Mouse (Mus musculus): Measurements from ENCODE around the gene Dync1i1. TPM values are rescaled to one million over a fixed set of nuclear protein-coding genes. Genes with fewer than 3 reads are reported as not detected.
A peak's percentile ranks its signal among the peaks of the same experiment; 100 is the strongest.

Dync1i1 gene
- total and polyA plus RNA-seq, 2 experiments from 2014 or later, result 0.96 to 2.2 TPM

GRCm38 (mm10) chr6:5960728-5961127 is 235.3 kb downstream of the Dync1i1 start:
- no peak for TF ChIP-seq CTCF (IDR thresholded peaks at IDR 0.05; ENCODE audit: low read depth)
- TF ChIP-seq EP300 (IDR thresholded peaks at IDR 0.05; ENCODE audit: low read depth), result no peak
- no peak overlapping the region for H3K4me2 ChIP-seq (ENCODE audit: low read depth, low read length)
- no peaks in the 10 kb centered on the region for H3K27me3 ChIP-seq (ENCODE audit: control insufficient read depth, insufficient read depth, low read length)
- no peak for DNase-seq (ENCODE audit: low spot score)
- no peaks in the 10 kb centered on the region for H3K9me3 ChIP-seq (replicated peaks; ENCODE audit: control insufficient read depth, low read length)
- H3K4me1 ChIP-seq (ENCODE audit: control insufficient read depth, insufficient read depth), result no peaks in the 10 kb centered on the region
- no peak overlapping the region for H3K27ac ChIP-seq (ENCODE audit: low read depth)
- WGBS, result 82% methylated on average over 4 of the region's 4 CpGs
- no peak overlapping the region for H3K9ac ChIP-seq (replicated peaks; ENCODE audit: low read depth, low read length)
- no peak overlapping the region for H3K4me3 ChIP-seq (ENCODE audit: low read depth, low read length)
- no peaks in the 10 kb centered on the region for H3K36me3 ChIP-seq (replicated peaks; ENCODE audit: control insufficient read depth, insufficient read depth, low read length)
- ATAC-seq (ENCODE audit: insufficient read depth, low read depth), result no peak

- Histone ChIP-seq H3K27ac (ENCODE audit: low read depth) (no peak overlapping the region), H3K9me3 (replicated peaks; ENCODE audit: control insufficient read depth, low read length) (no peaks in the 10 kb centered on the region), H3K9ac (replicated peaks; ENCODE audit: low read depth, low read length) (no peak overlapping the region), H3K4me1 (ENCODE audit: control insufficient read depth, insufficient read depth) (no peaks in the 10 kb centered on the region), H3K4me3 (ENCODE audit: low read depth, low read length) (no peak overlapping the region), H3K36me3 (replicated peaks; ENCODE audit: control insufficient read depth, insufficient read depth, low read length) (no peaks in the 10 kb centered on the region), H3K4me2 (ENCODE audit: low read depth, low read length) (no peak overlapping the region), H3K27me3 (ENCODE audit: control insufficient read depth, insufficient read depth, low read length) (no peaks in the 10 kb centered on the region)
- ATAC-seq (ENCODE audit: insufficient read depth, low read depth), result no peak
- WGBS, result 81% methylated on average over 3 of the region's 3 CpGs
- TF ChIP-seq EP300 (IDR thresholded peaks at IDR 0.05; ENCODE audit: low read depth) (no peak), CTCF (IDR thresholded peaks at IDR 0.05; ENCODE audit: low read depth) (no peak)
- DNase-seq (ENCODE audit: low spot score), result no peak
Observed at GRCm38 (mm10) chr6:5961960-5962359, 236.5 kb downstream of the Dync1i1 start.

GRCm38 (mm10) chr6:5966376-5966775 is 240.9 kb downstream of the Dync1i1 start:
- no peaks in the 10 kb centered on the region for H3K27me3 ChIP-seq (ENCODE audit: control insufficient read depth, insufficient read depth, low read length)
- DNase-seq (ENCODE audit: low spot score) (no peak), ATAC-seq (ENCODE audit: insufficient read depth, low read depth) (no peak)
- H3K4me1 ChIP-seq (ENCODE audit: control insufficient read depth, insufficient read depth), result peaks cover 9% of the 10 kb centered on the region; the same call in 1 of the 2 replicates
- H3K9ac ChIP-seq (replicated peaks; ENCODE audit: low read depth, low read length), result no peak overlapping the region
- no peak overlapping the region for H3K4me2 ChIP-seq (ENCODE audit: low read depth, low read length)
- H3K4me3 ChIP-seq (ENCODE audit: low read depth, low read length), result no peak overlapping the region
- TF ChIP-seq CTCF (IDR thresholded peaks at IDR 0.05; ENCODE audit: low read depth), result no peak
- no peak for TF ChIP-seq EP300 (IDR thresholded peaks at IDR 0.05; ENCODE audit: low read depth)
- H3K36me3 ChIP-seq (replicated peaks; ENCODE audit: control insufficient read depth, insufficient read depth, low read length), result no peaks in the 10 kb centered on the region
- no peaks in the 10 kb centered on the region for H3K9me3 ChIP-seq (replicated peaks; ENCODE audit: control insufficient read depth, low read length)
- H3K27ac ChIP-seq (ENCODE audit: low read depth), result no peak overlapping the region
- 91% methylated on average over 7 of the region's 7 CpGs for WGBS

- Histone ChIP-seq H3K4me3 (ENCODE audit: low read depth, low read length) (no peak overlapping the region), H3K4me2 (ENCODE audit: low read depth, low read length) (no peak overlapping the region), H3K9me3 (replicated peaks; ENCODE audit: control insufficient read depth, low read length) (no peaks in the 10 kb centered on the region), H3K36me3 (replicated peaks; ENCODE audit: control insufficient read depth, insufficient read depth, low read length) (no peaks in the 10 kb centered on the region), H3K4me1 (ENCODE audit: control insufficient read depth, insufficient read depth) (peaks cover 9% of the 10 kb centered on the region; the same call in 1 of the 2 replicates), H3K9ac (replicated peaks; ENCODE audit: low read depth, low read length) (no peak overlapping the region), H3K27ac (ENCODE audit: low read depth) (no peak overlapping the region), H3K27me3 (ENCODE audit: control insufficient read depth, insufficient read depth, low read length) (no peaks in the 10 kb centered on the region)
- DNase-seq (ENCODE audit: low spot score) (no peak), ATAC-seq (ENCODE audit: insufficient read depth, low read depth) (no peak)
- no peak for TF ChIP-seq EP300 (IDR thresholded peaks at IDR 0.05; ENCODE audit: low read depth)
- 86% methylated on average over 8 of the region's 8 CpGs for WGBS
Observed at GRCm38 (mm10) chr6:5966806-5967445, 241.5 kb downstream of the Dync1i1 start.

GRCm38 (mm10) chr6:5967545-5967944 is 242.1 kb downstream of the Dync1i1 start:
- no peak for DNase-seq (ENCODE audit: low spot score)
- no peak for ATAC-seq (ENCODE audit: insufficient read depth, low read depth)
- H3K4me1 ChIP-seq (ENCODE audit: control insufficient read depth, insufficient read depth), result peaks cover 9% of the 10 kb centered on the region; the same call in 1 of the 2 replicates
- no peak overlapping the region for H3K9ac ChIP-seq (replicated peaks; ENCODE audit: low read depth, low read length)
- H3K27me3 ChIP-seq (ENCODE audit: control insufficient read depth, insufficient read depth, low read length), result no peaks in the 10 kb centered on the region
- no peaks in the 10 kb centered on the region for H3K9me3 ChIP-seq (replicated peaks; ENCODE audit: control insufficient read depth, low read length)
- H3K36me3 ChIP-seq (replicated peaks; ENCODE audit: control insufficient read depth, insufficient read depth, low read length), result no peaks in the 10 kb centered on the region
- H3K4me2 ChIP-seq (ENCODE audit: low read depth, low read length), result no peak overlapping the region
- no peak overlapping the region for H3K4me3 ChIP-seq (ENCODE audit: low read depth, low read length)
- 73% methylated on average over 4 of the region's 4 CpGs for WGBS
- no peak for TF ChIP-seq EP300 (IDR thresholded peaks at IDR 0.05; ENCODE audit: low read depth)
- no peak for TF ChIP-seq CTCF (IDR thresholded peaks at IDR 0.05; ENCODE audit: low read depth)
- no peak overlapping the region for H3K27ac ChIP-seq (ENCODE audit: low read depth)

GRCm38 (mm10) chr6:5969613-5970012 is 244.2 kb downstream of the Dync1i1 start:
- H3K9me3 ChIP-seq (replicated peaks; ENCODE audit: control insufficient read depth, low read length), result no peaks in the 10 kb centered on the region
- DNase-seq (ENCODE audit: low spot score) (no peak), ATAC-seq (ENCODE audit: insufficient read depth, low read depth) (peak; percentile 63)
- H3K4me3 ChIP-seq (ENCODE audit: low read depth, low read length), result no peak overlapping the region
- H3K4me2 ChIP-seq (ENCODE audit: low read depth, low read length), result no peak overlapping the region
- peaks cover 9% of the 10 kb centered on the region; the same call in 1 of the 2 replicates for H3K4me1 ChIP-seq (ENCODE audit: control insufficient read depth, insufficient read depth)
- H3K36me3 ChIP-seq (replicated peaks; ENCODE audit: control insufficient read depth, insufficient read depth, low read length), result no peaks in the 10 kb centered on the region
- 51% methylated on average over 8 of the region's 8 CpGs for WGBS
- H3K27me3 ChIP-seq (ENCODE audit: control insufficient read depth, insufficient read depth, low read length), result no peaks in the 10 kb centered on the region
- TF ChIP-seq EP300 (IDR thresholded peaks at IDR 0.05; ENCODE audit: low read depth), result no peak
- TF ChIP-seq CTCF (IDR thresholded peaks at IDR 0.05; ENCODE audit: low read depth), result no peak
- no peak overlapping the region for H3K9ac ChIP-seq (replicated peaks; ENCODE audit: low read depth, low read length)
- H3K27ac ChIP-seq (ENCODE audit: low read depth), result no peak overlapping the region

All from heart, postnatal 0 days (tissue).